Comparison of ENCODE assay signal across 8 mouse cellular contexts in the genomic region with DNA sequence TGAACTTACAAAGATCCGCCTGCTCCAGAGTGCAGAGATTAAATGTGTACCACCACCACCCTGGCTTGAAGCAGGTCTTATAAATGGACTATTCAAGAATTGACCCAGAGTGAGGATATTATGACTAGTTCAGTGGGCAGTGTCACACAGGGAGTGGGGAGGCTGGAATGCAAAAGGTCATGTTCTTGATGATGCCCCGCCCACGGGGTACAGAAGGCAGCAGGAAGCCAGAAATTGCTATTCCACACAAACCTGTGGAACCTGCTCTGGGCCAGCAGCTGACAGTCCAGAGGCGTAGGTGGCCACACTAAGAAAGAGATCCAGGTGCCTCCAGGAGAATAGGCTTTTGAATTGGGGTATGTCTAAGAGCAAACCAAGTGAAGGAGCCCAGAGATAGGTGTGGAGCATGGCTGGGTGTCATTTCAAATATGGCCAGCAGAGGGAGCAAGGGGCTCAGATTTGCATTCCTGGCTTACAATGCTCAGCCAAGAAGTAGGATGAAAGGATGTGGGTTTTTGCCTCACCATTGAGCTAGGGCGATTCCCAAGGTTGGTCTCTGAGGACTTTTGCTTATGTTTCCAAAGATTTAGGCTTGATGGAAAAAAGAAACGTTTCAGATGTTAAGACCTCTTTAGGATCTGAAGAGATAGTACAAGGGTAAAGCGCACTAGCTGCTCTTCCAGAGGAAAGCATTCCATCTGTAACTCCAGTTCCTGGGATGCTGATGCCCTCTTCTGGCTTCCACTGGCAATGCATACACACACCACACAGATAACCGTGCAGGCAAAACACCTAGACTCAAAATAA. TPM values are rescaled to one million over a fixed set of nuclear protein-coding genes. Genes with fewer than 3 reads are reported as not detected.
DNase-seq lines count a peak whose midpoint lies in the region; ATAC-seq and TF ChIP-seq lines count a peak whose summit lies in the region.

No protein-coding gene starts in this region.

- intact Hi-C loops in heart, postnatal 25 days (cut with DNase I), result loop anchor here (1.0 to 5.0 kb wide), 3 partner anchors 42 to 160 kb away; no protein-coding TSS in a partner anchor

- H3K27me3 ChIP-seq in G1E (ENCODE audit: insufficient read depth, low read length), result no peaks in the 10 kb centered on the region
- H3K27me3 ChIP-seq in forebrain, embryonic 15.5 days, result no peaks in the 10 kb centered on the region
- H3K27me3 ChIP-seq in lung, embryonic 15.5 days, result no peaks in the 10 kb centered on the region

- 35% methylated on average over 8 of the region's 8 CpGs for WGBS in forebrain, embryonic 15.5 days
- WGBS in lung, embryonic 15.5 days, result 34% methylated on average over 8 of the region's 8 CpGs

- peak overlapping the region; percentile 87 for H3K27ac ChIP-seq in forebrain, embryonic 15.5 days (replicated peaks)
- no peak overlapping the region for H3K27ac ChIP-seq in lung, embryonic 15.5 days

- peak; percentile 65 for DNase-seq in G1E (ENCODE audit: low spot score)
- DNase-seq in cerebellum, adult 11-12 months, result peak; percentile 80
- peak; percentile 54 for DNase-seq in heart, postnatal 25 days (ENCODE audit: low spot score)
- DNase-seq in layer of hippocampus, adult 18-20 months (ENCODE audit: low spot score in 2 of 2), result peak; percentile 78 to 95
- peak; percentile 72 for DNase-seq in ovary, postnatal 10 days (ENCODE audit: low spot score)
- DNase-seq in thymus, postnatal 0 days (ENCODE audit: low spot score), result peak; percentile 76

- H3K4me2 ChIP-seq in forebrain, embryonic 15.5 days (replicated peaks), result peak overlapping the region; percentile 34; the same call in 1 of the 2 replicates
- H3K4me2 ChIP-seq in lung, embryonic 15.5 days, result peak overlapping the region; percentile 42

- H3K4me3 ChIP-seq in G1E (ENCODE audit: low read depth, low read length), result no peak overlapping the region
- peak overlapping the region; percentile 20 for H3K4me3 ChIP-seq in forebrain, embryonic 15.5 days
- 0 out of 2 replicates have a peak overlapping the region, but pooled peaks have one; percentile 15 for H3K4me3 ChIP-seq in lung, embryonic 15.5 days

- peak; percentile 22; the same call in 1 of the 2 replicates for ATAC-seq in G1E (ENCODE audit: extremely low read depth, insufficient number of reproducible peaks, low FRiP score, poor library complexity, severe bottlenecking)
- peak; percentile 72 for ATAC-seq in forebrain, embryonic 15.5 days (replicated peaks)
- peak; percentile 72; the same call in 1 of the 2 replicates for ATAC-seq in lung, embryonic 15.5 days (ENCODE audit: borderline replicate concordance, extremely low read depth, low FRiP score, low TSS enrichment)

- H3K36me3 ChIP-seq in G1E (replicated peaks), result peaks cover 30% of the 10 kb centered on the region
- H3K36me3 ChIP-seq in forebrain, embryonic 15.5 days, result peaks cover 42% of the 10 kb centered on the region
- H3K36me3 ChIP-seq in lung, embryonic 15.5 days, result peaks cover 14% of the 10 kb centered on the region

- no peak overlapping the region for H3K9ac ChIP-seq in forebrain, embryonic 15.5 days (replicated peaks)
- no peak overlapping the region for H3K9ac ChIP-seq in lung, embryonic 15.5 days

- H3K4me1 ChIP-seq in G1E (ENCODE audit: insufficient read depth, low read depth, low read length), result peaks cover 30% of the 10 kb centered on the region
- peaks cover 20% of the 10 kb centered on the region for H3K4me1 ChIP-seq in forebrain, embryonic 15.5 days
- H3K4me1 ChIP-seq in lung, embryonic 15.5 days, result peaks cover 22% of the 10 kb centered on the region

- no peaks in the 10 kb centered on the region for H3K9me3 ChIP-seq in G1E (replicated peaks)
- no peaks in the 10 kb centered on the region for H3K9me3 ChIP-seq in forebrain, embryonic 15.5 days
- no peaks in the 10 kb centered on the region for H3K9me3 ChIP-seq in lung, embryonic 15.5 days

- TF ChIP-seq CTCF in G1E (IDR thresholded peaks at IDR 0.05; ENCODE audit: low read depth, low read length), result peak; percentile 96

RNA-seq across cellular contexts. Expression of a gene that starts 2.2 kb away (rescaled TPM):
- total RNA-seq in G1E (2014; fragmentation: Nextera tagmentation) (10.3 and 15.2 TPM in 2 replicates), G1E (2017) (19.9 and 23.8 TPM in 2 replicates)
- 43.5 and 71.3 TPM in 2 replicates for polyA plus RNA-seq in G1E (2012)
- 19.2 and 21.2 TPM in 2 replicates for polyA plus RNA-seq in forebrain, embryonic 15.5 days (2015; fragmentation: Nextera tagmentation; extraction: Ambion mirVana)
- 10 to 100 TPM; 31.8 to 32.4 TPM for total RNA-seq in heart, postnatal 25 days (2021)
- 10 to 100 TPM; 44.5 to 50.7 TPM for total RNA-seq in layer of hippocampus, adult 18-20 months (2021)
- polyA plus RNA-seq in lung, embryonic 15.5 days (2015; fragmentation: Nextera tagmentation; extraction: Ambion mirVana), result 22.0 and 27.2 TPM in 2 replicates
- polyA plus RNA-seq in thymus, postnatal 0 days (2015; fragmentation: Nextera tagmentation; extraction: Ambion mirVana), result 14.8 and 18.0 TPM in 2 replicates

RNA-seq across cellular contexts. Expression of a gene that starts 15.2 kb away (rescaled TPM):
- total RNA-seq in G1E (2014; fragmentation: Nextera tagmentation) (4.2 and 9.0 TPM in 2 replicates), G1E (2017) (5.5 and 8.6 TPM in 2 replicates)
- polyA plus RNA-seq in G1E (2012), result 5.7 and 6.7 TPM in 2 replicates
- polyA plus RNA-seq in forebrain, embryonic 15.5 days (2015; fragmentation: Nextera tagmentation; extraction: Ambion mirVana), result 30.1 and 31.8 TPM in 2 replicates
- 10 to 100 TPM; 17.9 to 18.7 TPM for total RNA-seq in heart, postnatal 25 days (2021)
- total RNA-seq in layer of hippocampus, adult 18-20 months (2021), result 10 to 100 TPM; 66.1 to 66.4 TPM
- 14.9 and 15.4 TPM in 2 replicates for polyA plus RNA-seq in lung, embryonic 15.5 days (2015; fragmentation: Nextera tagmentation; extraction: Ambion mirVana)
- 6.1 and 6.6 TPM in 2 replicates for polyA plus RNA-seq in thymus, postnatal 0 days (2015; fragmentation: Nextera tagmentation; extraction: Ambion mirVana)

RNA-seq across cellular contexts. Expression of a gene that starts 29.3 kb away (rescaled TPM):
- total RNA-seq in G1E (2014; fragmentation: Nextera tagmentation) (28.1 and 30.5 TPM in 2 replicates), G1E (2017) (51.7 and 66.4 TPM in 2 replicates)
- polyA plus RNA-seq in G1E (2012), result 5.6 and 7.9 TPM in 2 replicates
- 40.6 and 41.7 TPM in 2 replicates for polyA plus RNA-seq in forebrain, embryonic 15.5 days (2015; fragmentation: Nextera tagmentation; extraction: Ambion mirVana)
- total RNA-seq in heart, postnatal 25 days (2021), result 10 to 100 TPM; 30.3 to 34.1 TPM
- total RNA-seq in layer of hippocampus, adult 18-20 months (2021), result 10 to 100 TPM; 40.8 to 41.4 TPM
- polyA plus RNA-seq in lung, embryonic 15.5 days (2015; fragmentation: Nextera tagmentation; extraction: Ambion mirVana), result 38.0 and 38.4 TPM in 2 replicates
- 21.3 and 27.7 TPM in 2 replicates for polyA plus RNA-seq in thymus, postnatal 0 days (2015; fragmentation: Nextera tagmentation; extraction: Ambion mirVana)

RNA-seq across cellular contexts. Expression of a gene that starts 30.3 kb away (rescaled TPM):
- 9.8 and 11.1 TPM in 2 replicates for total RNA-seq in G1E (2014; fragmentation: Nextera tagmentation)
- total RNA-seq in G1E (2017), result 18.2 and 20.1 TPM in 2 replicates
- polyA plus RNA-seq in G1E (2012), result 242 and 318 TPM in 2 replicates
- 28.2 and 31.6 TPM in 2 replicates for polyA plus RNA-seq in forebrain, embryonic 15.5 days (2015; fragmentation: Nextera tagmentation; extraction: Ambion mirVana)
- total RNA-seq in heart, postnatal 25 days (2021), result 10 to 100 TPM; 17.2 to 18.3 TPM
- total RNA-seq in layer of hippocampus, adult 18-20 months (2021), result 10 to 100 TPM; 22.4 to 25.2 TPM
- polyA plus RNA-seq in lung, embryonic 15.5 days (2015; fragmentation: Nextera tagmentation; extraction: Ambion mirVana), result 28.3 and 30.3 TPM in 2 replicates
- 13.9 and 14.9 TPM in 2 replicates for polyA plus RNA-seq in thymus, postnatal 0 days (2015; fragmentation: Nextera tagmentation; extraction: Ambion mirVana)

RNA-seq across cellular contexts. Expression of a gene that starts 51.3 kb away (rescaled TPM):
- 22.2 and 23.6 TPM in 2 replicates for total RNA-seq in G1E (2014; fragmentation: Nextera tagmentation)
- total RNA-seq in G1E (2017), result 2.9 and 5.1 TPM in 2 replicates
- 17.6 and 21.1 TPM in 2 replicates for polyA plus RNA-seq in G1E (2012)
- polyA plus RNA-seq in forebrain, embryonic 15.5 days (2015; fragmentation: Nextera tagmentation; extraction: Ambion mirVana), result 6.8 and 7.2 TPM in 2 replicates
- 1 to 10 TPM; 4.6 to 5.8 TPM for total RNA-seq in heart, postnatal 25 days (2021)
- 1 to 10 TPM; 7.5 to 9.0 TPM for total RNA-seq in layer of hippocampus, adult 18-20 months (2021)
- 12.2 and 12.9 TPM in 2 replicates for polyA plus RNA-seq in lung, embryonic 15.5 days (2015; fragmentation: Nextera tagmentation; extraction: Ambion mirVana)
- 7.0 and 8.6 TPM in 2 replicates for polyA plus RNA-seq in thymus, postnatal 0 days (2015; fragmentation: Nextera tagmentation; extraction: Ambion mirVana)

Comparison
In these comparisons a context has a peak if more than half of its experiments do, and no peak if none do; other contexts are left out.
1. ATAC-seq: peak in every context shown above with its lines; median percentile 72 in forebrain, embryonic 15.5 days; 72 in lung, embryonic 15.5 days; 22 in G1E.